Mouse (Mus musculus) ovary, adult 2 months (tissue): Measurements from ENCODE around the gene Ptprk. TPM values are rescaled to one million over a fixed set of nuclear protein-coding genes. Genes with fewer than 3 reads are reported as not detected.

Experiments used
- polyA plus RNA-seq: library from polyadenylated mRNA; depleted of rRNA; stranded (reverse); fragments of >200 nt; gene quantifications from 2 replicates; pipeline ENCODE4 v1.2.3, GENCODE M21; 2012; rRNA removed

The Ptprk gene
- polyA plus RNA-seq: 9.5 and 9.9 TPM in 2 replicates

GRCm38 (mm10) chr10:28074653-28075451 lies at the start of gene Ptprk:
TSS of gene Ptprk (plus strand) at chr10:28074820.

